Mouse (Mus musculus) splenic B cell, adult 2 months (primary cell): ENCODE measurements around the gene Nkapd1.
"Not testable (repeated sequence)": the region's sequence is repeated elsewhere in the genome, so short reads cannot be mapped to it uniquely, and the experiment has no call there.

Experiments used
- DNase-seq: peaks from one replicate; pipeline ENCODE4 v3.0.0-alpha.2; 2011; ENCODE audit warnings: low read depth, low spot score
- H3K27me3 ChIP-seq: 2 replicates; pipeline ENCODE4 v1.6.1; 2012; ENCODE audit warnings: mild to moderate bottlenecking, low read length, moderate library complexity, mixed read lengths; ENCODE audit not compliant: control insufficient read depth, poor library complexity, insufficient read depth, severe bottlenecking
- H3K36me3 ChIP-seq: 2 replicates; pipeline ENCODE4 v1.6.1; 2012; ENCODE audit warnings: mild to moderate bottlenecking, low read length, moderate library complexity, mixed read lengths; ENCODE audit not compliant: control insufficient read depth, poor library complexity, insufficient read depth, severe bottlenecking

Nkapd1 gene

GRCm38 (mm10) chr9:50616766-50617603 lies at the start of gene Nkapd1, which contains the start of gene Pih1d2:
Gene Nkapd1 (minus strand): TSS chr9:50617464.
Gene Pih1d2 (plus strand): TSS chr9:50617321.
- Histone ChIP-seq H3K36me3 (peaks cover 4% of the 10 kb centered on the region; the same call in 1 of the 2 replicates), H3K27me3 (no peaks in the 10 kb centered on the region)
- peak; percentile 94 for DNase-seq

- H3K36me3 ChIP-seq, result no peaks in the 10 kb centered on the region
- no peak for DNase-seq
- H3K27me3 ChIP-seq, result no peaks in the 10 kb centered on the region; the same call in 1 of the 2 replicates
These were observed 49.2 kb upstream of the Nkapd1 start for GRCm38 (mm10) chr9:50666442-50666841.

GRCm38 (mm10) chr9:50664826-50665225 lies 47.6 kb upstream of the Nkapd1 start:
- DNase-seq, result no peak
- Histone ChIP-seq H3K27me3 (no peaks in the 10 kb centered on the region), H3K36me3 (no peaks in the 10 kb centered on the region)

GRCm38 (mm10) chr9:50660431-50660830 lies 43.2 kb upstream of the Nkapd1 start:
- Histone ChIP-seq H3K36me3 (no peaks in the 10 kb centered on the region), H3K27me3 (no peaks in the 10 kb centered on the region)
- peak; percentile 22 for DNase-seq

- Histone ChIP-seq H3K27me3 (no peaks in the 10 kb centered on the region), H3K36me3 (no peaks in the 10 kb centered on the region)
- peak; percentile 81 for DNase-seq
These were observed 42.3 kb upstream of the Nkapd1 start, which contains the start of gene Dlat for GRCm38 (mm10) chr9:50659392-50660217. Gene Dlat (minus strand): TSS chr9:50659780.

GRCm38 (mm10) chr9:50658941-50659388 lies 41.7 kb upstream of the Nkapd1 start:
- Histone ChIP-seq H3K36me3 (no peaks in the 10 kb centered on the region), H3K27me3 (no peaks in the 10 kb centered on the region)
- no peak for DNase-seq

- peak; percentile 9 for DNase-seq
- Histone ChIP-seq H3K27me3 (no peaks in the 10 kb centered on the region), H3K36me3 (no peaks in the 10 kb centered on the region; the same call in 1 of the 2 replicates)
These were observed 41.1 kb upstream of the Nkapd1 start for GRCm38 (mm10) chr9:50658391-50658790.

GRCm38 (mm10) chr9:50650503-50650902 lies 33.2 kb upstream of the Nkapd1 start:
- peaks cover 1% of the 10 kb centered on the region for H3K36me3 ChIP-seq
- DNase-seq, result no peak
- no peaks in the 10 kb centered on the region for H3K27me3 ChIP-seq

- Histone ChIP-seq H3K36me3 (no peaks in the 10 kb centered on the region; the same call in none of the 2 replicates), H3K27me3 (no peaks in the 10 kb centered on the region)
- no peak for DNase-seq
These were observed 29.6 kb upstream of the Nkapd1 start for GRCm38 (mm10) chr9:50646826-50647370.

GRCm38 (mm10) chr9:50634270-50634669 lies 17.0 kb upstream of the Nkapd1 start:
- no peak for DNase-seq
- Histone ChIP-seq H3K36me3 (peaks cover 3% of the 10 kb centered on the region), H3K27me3 (no peaks in the 10 kb centered on the region)

GRCm38 (mm10) chr9:50633059-50633458 lies 15.8 kb upstream of the Nkapd1 start:
- Histone ChIP-seq H3K36me3 (peaks cover 3% of the 10 kb centered on the region; the same call in 1 of the 2 replicates), H3K27me3 (no peaks in the 10 kb centered on the region)
- peak; percentile 47 for DNase-seq

GRCm38 (mm10) chr9:50632016-50632688 lies 14.9 kb upstream of the Nkapd1 start:
- no peak for DNase-seq
- Histone ChIP-seq H3K27me3 (no peaks in the 10 kb centered on the region), H3K36me3 (peaks cover 2% of the 10 kb centered on the region; the same call in 1 of the 2 replicates)

GRCm38 (mm10) chr9:50630903-50631302 lies 13.6 kb upstream of the Nkapd1 start:
- not testable (repeated sequence) for H3K27me3 ChIP-seq, DNase-seq, H3K36me3 ChIP-seq

GRCm38 (mm10) chr9:50617794-50618330 lies 598 bp upstream of the Nkapd1 start:
- Histone ChIP-seq H3K36me3 (peaks cover 4% of the 10 kb centered on the region; the same call in 1 of the 2 replicates), H3K27me3 (no peaks in the 10 kb centered on the region)
- DNase-seq, result no peak
